Mouse (Mus musculus) neural tube, embryonic 11.5 days (tissue): ENCODE data around the gene Rfc5. TPM values are rescaled to one million over a fixed set of nuclear protein-coding genes. Genes with fewer than 3 reads are reported as not detected.
"Not testable (repeated sequence)": the region's sequence is repeated elsewhere in the genome, so short reads cannot be mapped to it uniquely, and the experiment has no call there.

Experiments used
- ATAC-seq: fragments of 200-750 bp; cut with Nextera tagmentation; 2 replicates; pipeline ENCODE4 v1.8.0; 2017; ENCODE audit warnings: moderate number of reproducible peaks, mild to moderate bottlenecking, moderate TSS enrichment, moderate library complexity; ENCODE audit not compliant: insufficient read depth, low FRiP score, low TSS enrichment
- DNase-seq: peaks from one replicate; pipeline ENCODE4 v3.0.0-alpha.2; 2015; ENCODE audit warnings: low spot score
- H3K27ac ChIP-seq: fragments of 300-500 bp; sonication (generic); 2 replicates; pipeline ENCODE4 v1.5.1; 2014; ENCODE audit warnings: low read depth, mild to moderate bottlenecking, low read length
- H3K27me3 ChIP-seq: fragments of 300-500 bp; sonication (generic); 2 replicates; pipeline ENCODE4 v1.6.1; 2014; ENCODE audit warnings: mild to moderate bottlenecking, low read length, mixed read lengths; ENCODE audit not compliant: control insufficient read depth, insufficient read depth
- H3K36me3 ChIP-seq: fragments of 300-500 bp; sonication (generic); 2 replicates; pipeline ENCODE4 v1.6.1; 2014; ENCODE audit warnings: mild to moderate bottlenecking, low read length, moderate library complexity, mixed read lengths; ENCODE audit not compliant: control insufficient read depth, insufficient read depth
- H3K4me1 ChIP-seq: fragments of 300-500 bp; sonication (generic); 2 replicates; pipeline ENCODE4 v1.6.1; 2014; ENCODE audit warnings: low read length, mixed read lengths; ENCODE audit not compliant: control insufficient read depth, insufficient read depth
- H3K4me2 ChIP-seq: fragments of 300-500 bp; sonication (generic); 2 replicates; pipeline ENCODE4 v1.6.1; 2014; ENCODE audit warnings: low read depth, mild to moderate bottlenecking, moderate library complexity
- H3K4me3 ChIP-seq: fragments of 300-500 bp; sonication (generic); 2 replicates; pipeline ENCODE4 v1.5.1; 2014; ENCODE audit warnings: low read depth, low read length
- H3K9ac ChIP-seq: fragments of 300-500 bp; sonication (generic); 2 replicates; pipeline ENCODE4 v1.6.1; 2014; ENCODE audit warnings: mild to moderate bottlenecking, low read length
- H3K9me3 ChIP-seq: fragments of 300-500 bp; sonication (generic); 2 replicates; pipeline ENCODE4 v1.6.1; 2016; ENCODE audit warnings: low read length; ENCODE audit not compliant: control insufficient read depth
- WGBS: fragments of 180-500 bp; shearing (Covaris S2); extraction: QIAGEN DNeasy Blood & Tissue Kit; methylation state at CpG from one replicate; pipeline ENCODE4 v1.1.7; 2014; 5-methylcytosine and 5-hydroxymethylcytosine counted together
- polyA plus RNA-seq: library from polyadenylated mRNA; unstranded; fragments of >200 nt; fragmentation: Nextera tagmentation; extraction: Ambion mirVana; gene quantifications from 2 replicates; pipeline ENCODE4 v1.2.1, GENCODE M21; 2014

Rfc5 gene
- polyA plus RNA-seq, 1 experiment from 2014 or later, result 90.2 TPM

DNA sequence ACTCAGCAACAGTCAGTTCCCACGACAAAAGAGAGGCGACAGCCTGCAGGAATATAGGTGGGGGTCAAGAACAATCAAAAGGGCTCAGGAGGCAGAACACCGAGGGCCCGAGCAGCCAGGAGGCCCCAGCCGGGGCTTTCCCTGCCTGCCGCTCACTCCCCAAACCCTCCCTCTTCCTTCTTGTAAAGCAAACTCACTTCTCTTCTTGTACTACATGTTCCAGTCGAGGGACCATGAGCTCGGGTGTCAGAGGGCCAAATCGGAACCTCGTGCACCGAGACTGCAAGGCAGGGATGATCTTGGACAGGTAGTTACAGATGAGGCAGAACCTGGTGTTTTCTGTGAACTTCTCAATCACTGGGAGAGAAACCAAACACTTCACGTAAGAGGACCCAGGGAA is 5.6 kb downstream of the Rfc5 start:
- H3K4me1 ChIP-seq, result peaks cover 4% of the 10 kb centered on the region
- H3K27ac ChIP-seq, result no peak overlapping the region
- H3K36me3 ChIP-seq, result peaks cover 6% of the 10 kb centered on the region
- no peak overlapping the region for H3K9ac ChIP-seq
- ATAC-seq (no peak), DNase-seq (no peak)
- no peak overlapping the region for H3K4me3 ChIP-seq
- H3K27me3 ChIP-seq, result no peaks in the 10 kb centered on the region
- WGBS, result 88% methylated on average over 12 of the region's 12 CpGs
- no peaks in the 10 kb centered on the region for H3K9me3 ChIP-seq
- no peak overlapping the region for H3K4me2 ChIP-seq

DNA sequence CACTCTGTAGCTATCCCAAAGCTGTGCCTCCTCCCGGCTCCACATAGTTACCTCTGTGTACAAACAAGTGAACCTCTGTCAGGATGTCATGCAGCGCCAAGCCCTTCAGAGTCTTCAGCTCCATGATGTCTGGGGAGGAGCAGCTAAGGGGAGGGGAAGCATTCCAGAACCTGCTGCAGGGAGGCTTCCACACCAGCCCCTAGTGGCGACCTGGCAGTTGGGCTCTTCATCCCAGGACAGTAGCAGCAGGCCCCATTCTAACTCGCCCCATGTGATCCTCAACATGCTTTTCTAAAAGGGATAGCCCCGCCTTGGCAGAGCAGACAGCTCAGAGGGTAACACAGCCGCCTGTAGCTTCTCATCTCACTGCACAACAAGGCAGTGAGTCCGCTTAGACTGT is 7.1 kb downstream of the Rfc5 start:
- Histone ChIP-seq H3K4me1 (no peaks in the 10 kb centered on the region), H3K36me3 (peaks cover 6% of the 10 kb centered on the region), H3K9me3 (no peaks in the 10 kb centered on the region), H3K27ac (no peak overlapping the region), H3K9ac (no peak overlapping the region), H3K27me3 (no peaks in the 10 kb centered on the region), H3K4me3 (no peak overlapping the region), H3K4me2 (no peak overlapping the region)
- ATAC-seq (no peak), DNase-seq (no peak)
- WGBS, result 89% methylated on average over 7 of the region's 7 CpGs

DNA sequence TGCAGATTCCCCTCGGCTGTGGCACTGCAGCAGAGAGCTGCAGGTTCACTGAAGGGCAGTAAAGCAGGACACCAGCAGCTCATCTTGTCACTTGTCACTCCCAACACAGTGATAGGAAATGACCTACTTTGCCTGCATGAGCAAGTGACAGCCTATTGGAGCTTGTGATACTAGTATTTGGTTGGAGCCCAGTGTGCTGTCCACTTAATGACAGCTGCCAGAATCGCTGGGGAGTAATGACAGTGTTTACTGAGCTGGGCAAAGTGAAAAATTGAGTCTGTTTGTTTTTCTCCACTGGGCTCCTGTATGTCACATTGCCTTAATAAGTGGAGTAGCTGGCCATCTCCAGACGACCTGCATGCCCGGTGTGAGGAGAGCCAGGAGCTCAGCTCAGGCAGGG is 8.6 kb downstream of the Rfc5 start:
- no peaks in the 10 kb centered on the region for H3K4me1 ChIP-seq
- no peak for DNase-seq
- no peak overlapping the region for H3K4me2 ChIP-seq
- peaks cover 6% of the 10 kb centered on the region for H3K36me3 ChIP-seq
- no peak overlapping the region for H3K27ac ChIP-seq
- no peak overlapping the region for H3K4me3 ChIP-seq
- no peaks in the 10 kb centered on the region for H3K27me3 ChIP-seq
- no peak for ATAC-seq
- WGBS, result 90% methylated on average over 4 of the region's 4 CpGs
- no peaks in the 10 kb centered on the region for H3K9me3 ChIP-seq
- H3K9ac ChIP-seq, result no peak overlapping the region

DNA sequence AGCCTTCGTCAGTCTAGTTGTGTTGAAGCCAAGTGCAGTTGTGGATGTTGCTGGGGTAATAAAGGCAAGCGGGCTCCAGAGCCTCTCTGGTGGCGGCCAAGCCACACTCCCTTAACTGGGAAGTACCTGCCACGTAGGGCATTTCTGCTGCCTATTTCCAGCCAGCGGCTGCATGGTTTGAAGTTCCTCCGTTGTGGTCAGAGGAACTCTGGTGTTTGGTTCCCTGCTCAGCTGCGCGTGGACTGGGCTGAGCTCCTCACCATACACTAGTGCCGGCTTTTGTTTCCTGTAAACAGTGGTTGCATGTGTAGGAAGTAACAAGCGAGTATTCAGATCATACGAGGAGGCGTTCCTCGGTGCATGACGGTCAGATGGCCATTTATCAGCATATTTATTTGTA is 11.1 kb downstream of the Rfc5 start:
- H3K9ac ChIP-seq, DNase-seq, H3K27ac ChIP-seq, H3K27me3 ChIP-seq, ATAC-seq, H3K9me3 ChIP-seq, H3K36me3 ChIP-seq, H3K4me3 ChIP-seq, H3K4me2 ChIP-seq, H3K4me1 ChIP-seq: not testable (repeated sequence)
- WGBS, result 96% methylated on average over 14 of the region's 14 CpGs

DNA sequence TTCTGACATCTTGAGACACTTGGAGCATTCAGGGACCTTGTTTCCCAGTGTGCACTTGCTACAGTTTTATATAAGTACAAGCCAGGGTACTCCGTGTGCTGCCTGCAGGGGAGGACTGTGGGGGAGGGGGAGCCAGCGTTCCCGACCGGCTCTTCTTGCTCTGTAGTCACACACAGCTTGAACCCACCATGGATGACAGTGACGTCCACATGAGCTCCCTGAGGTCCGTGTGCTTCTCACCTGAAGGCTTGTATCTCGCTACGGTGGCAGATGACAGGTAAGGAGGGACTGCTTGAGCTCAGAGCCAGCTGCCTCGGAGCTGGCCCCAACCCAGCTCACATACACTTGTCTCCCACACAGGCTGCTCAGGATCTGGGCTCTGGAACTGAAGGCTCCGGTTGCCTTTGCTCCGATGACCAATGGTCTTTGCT is 12.5 kb downstream of the Rfc5 start:
- ATAC-seq (no peak), DNase-seq (no peak)
- 78% methylated on average over 11 of the region's 11 CpGs for WGBS
- H3K9ac ChIP-seq, result no peak overlapping the region
- no peak overlapping the region for H3K27ac ChIP-seq
- H3K4me2 ChIP-seq, result no peak overlapping the region
- no peaks in the 10 kb centered on the region for H3K4me1 ChIP-seq
- no peaks in the 10 kb centered on the region for H3K9me3 ChIP-seq
- no peaks in the 10 kb centered on the region for H3K27me3 ChIP-seq
- H3K36me3 ChIP-seq, result peaks cover 5% of the 10 kb centered on the region
- no peak overlapping the region for H3K4me3 ChIP-seq

DNA sequence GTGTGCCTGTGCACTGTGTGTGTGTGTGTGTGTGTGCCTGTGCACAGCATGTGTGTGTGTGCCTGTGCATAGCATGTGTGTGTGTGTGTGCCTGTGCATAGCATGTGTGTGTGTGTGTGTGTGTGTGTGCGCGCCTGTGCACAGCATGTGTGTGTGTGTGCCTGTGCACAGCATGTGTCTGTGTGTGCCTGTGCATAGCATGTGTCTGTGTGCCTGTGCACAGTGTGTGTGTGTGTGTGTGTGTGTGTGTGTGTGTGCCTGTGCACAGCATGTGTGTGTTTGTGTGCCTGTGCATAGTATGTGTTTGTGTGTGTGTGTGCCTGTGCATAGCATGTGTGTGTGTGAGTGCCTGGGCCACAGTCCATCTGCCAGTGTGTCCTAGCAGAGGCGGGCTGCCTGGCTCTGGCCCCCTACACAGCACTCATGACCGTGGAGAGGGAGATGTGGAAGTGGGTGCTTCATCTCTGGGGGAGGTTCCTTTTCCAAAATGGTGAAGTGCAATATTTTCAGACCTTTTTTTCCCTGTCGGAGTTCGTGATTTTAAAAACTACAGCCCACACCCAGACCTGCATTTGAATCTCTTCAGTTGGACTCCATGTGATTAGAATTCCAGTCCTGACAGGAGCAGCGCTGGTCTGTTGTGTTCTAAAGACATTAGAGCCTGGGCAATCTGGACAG is 14.3 kb downstream of the Rfc5 start:
- Histone ChIP-seq H3K9ac (no peak overlapping the region), H3K9me3 (no peaks in the 10 kb centered on the region), H3K36me3 (no peaks in the 10 kb centered on the region; the same call in none of the 2 replicates), H3K27me3 (no peaks in the 10 kb centered on the region), H3K27ac (no peak overlapping the region), H3K4me2 (no peak overlapping the region), H3K4me3 (no peak overlapping the region), H3K4me1 (no peaks in the 10 kb centered on the region)
- no peak for DNase-seq
- ATAC-seq, result no peak
- WGBS, result 90% methylated on average over 7 of the region's 7 CpGs

DNA sequence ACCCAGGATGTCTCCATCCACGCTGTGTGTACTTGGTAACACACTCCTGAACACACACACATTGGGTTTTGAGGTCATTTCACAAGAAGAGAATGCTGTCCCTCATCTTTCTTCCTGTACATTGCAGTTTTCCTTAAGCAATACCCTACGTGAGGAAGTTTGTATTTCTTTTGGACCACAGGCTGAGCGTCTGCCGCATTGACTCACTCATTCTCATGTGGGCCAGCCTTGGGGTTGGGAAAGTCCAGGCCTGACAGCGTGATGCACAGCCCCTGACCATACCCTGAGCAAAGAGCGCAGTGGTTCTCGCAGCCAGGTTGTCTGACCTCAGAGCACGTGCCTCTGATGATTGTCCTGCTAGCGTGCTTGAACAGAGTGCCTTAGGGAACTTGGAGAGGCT is 15.4 kb downstream of the Rfc5 start:
- H3K4me1 ChIP-seq, result no peaks in the 10 kb centered on the region
- ATAC-seq, result no peak
- 95% methylated on average over 9 of the region's 9 CpGs for WGBS
- no peak for DNase-seq
- peaks cover 2% of the 10 kb centered on the region for H3K36me3 ChIP-seq
- H3K27ac ChIP-seq, result no peak overlapping the region
- no peaks in the 10 kb centered on the region for H3K27me3 ChIP-seq
- H3K9me3 ChIP-seq, result no peaks in the 10 kb centered on the region
- no peak overlapping the region for H3K4me3 ChIP-seq
- H3K4me2 ChIP-seq, result no peak overlapping the region
- no peak overlapping the region for H3K9ac ChIP-seq

DNA sequence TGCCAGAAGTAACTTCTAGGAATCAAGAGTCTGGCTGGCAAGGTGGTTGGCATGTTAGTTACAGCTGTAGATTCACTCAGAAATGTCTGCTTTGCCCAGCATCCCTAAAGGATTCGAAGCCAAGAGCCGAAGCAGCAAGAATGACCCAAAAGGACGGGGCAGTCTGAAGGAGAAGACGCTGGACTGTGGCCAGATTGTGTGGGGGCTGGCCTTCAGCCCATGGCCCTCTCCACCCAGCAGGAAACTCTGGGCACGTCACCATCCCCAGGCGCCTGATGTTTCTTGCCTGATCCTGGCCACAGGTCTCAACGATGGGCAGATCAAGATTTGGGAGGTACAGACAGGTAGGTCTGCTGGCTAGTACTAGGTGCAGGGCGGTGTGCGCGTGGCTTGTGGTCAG is 18.3 kb downstream of the Rfc5 start:
- H3K4me1 ChIP-seq, result peaks cover 6% of the 10 kb centered on the region
- H3K27me3 ChIP-seq, result no peaks in the 10 kb centered on the region
- DNase-seq (no peak), ATAC-seq (no peak)
- H3K4me3 ChIP-seq, result no peak overlapping the region
- WGBS, result 90% methylated on average over 10 of the region's 10 CpGs
- H3K9me3 ChIP-seq, result no peaks in the 10 kb centered on the region
- H3K9ac ChIP-seq, result no peak overlapping the region
- peaks cover 2% of the 10 kb centered on the region for H3K36me3 ChIP-seq
- no peak overlapping the region for H3K4me2 ChIP-seq
- no peak overlapping the region for H3K27ac ChIP-seq

DNA sequence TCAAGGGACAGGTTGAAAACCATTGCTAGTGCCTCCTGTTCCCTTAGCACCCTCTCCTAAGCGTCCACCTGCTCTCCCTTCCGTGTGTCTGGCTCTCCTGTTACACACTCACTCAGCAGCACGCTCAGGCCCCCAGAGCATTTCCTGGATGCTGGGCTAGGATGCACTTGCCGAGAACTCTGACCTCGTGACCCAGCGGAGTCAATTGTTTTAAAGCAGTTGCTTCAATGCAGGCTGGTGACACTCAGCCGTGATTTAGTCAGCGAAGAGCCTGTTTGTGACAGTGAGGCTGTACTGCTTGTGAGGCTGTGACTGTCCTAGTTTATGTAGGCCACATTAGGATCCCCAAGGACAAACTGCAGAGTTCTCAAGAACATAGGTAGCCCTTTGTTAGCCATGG is 21.6 kb downstream of the Rfc5 start:
- H3K9ac ChIP-seq, result no peak overlapping the region
- no peaks in the 10 kb centered on the region for H3K9me3 ChIP-seq
- 24% methylated on average over 8 of the region's 8 CpGs for WGBS
- H3K27me3 ChIP-seq, result no peaks in the 10 kb centered on the region
- H3K4me3 ChIP-seq, result no peak overlapping the region
- no peak overlapping the region for H3K27ac ChIP-seq
- H3K36me3 ChIP-seq, result peaks cover 2% of the 10 kb centered on the region
- peak; percentile 34 for DNase-seq
- ATAC-seq, result no peak
- no peak overlapping the region for H3K4me2 ChIP-seq
- H3K4me1 ChIP-seq, result peaks cover 6% of the 10 kb centered on the region
